Mouse (Mus musculus) layer of hippocampus, adult 11-12 months (tissue): Measurements from ENCODE around the gene Meaf6.
A peak's percentile ranks its signal among the peaks of the same experiment; 100 is the strongest.

Experiments used
- DNase-seq: peaks from one replicate; pipeline ENCODE4 v3.0.0; 2022; ENCODE audit warnings: low spot score

Meaf6 gene

GRCm38 (mm10) chr4:125144627-125145026 lies 59.7 kb downstream of the Meaf6 start:
- DNase-seq = no peak

GRCm38 (mm10) chr4:125145213-125145612 lies 60.3 kb downstream of the Meaf6 start:
- peak; percentile 53 for DNase-seq

DNA sequence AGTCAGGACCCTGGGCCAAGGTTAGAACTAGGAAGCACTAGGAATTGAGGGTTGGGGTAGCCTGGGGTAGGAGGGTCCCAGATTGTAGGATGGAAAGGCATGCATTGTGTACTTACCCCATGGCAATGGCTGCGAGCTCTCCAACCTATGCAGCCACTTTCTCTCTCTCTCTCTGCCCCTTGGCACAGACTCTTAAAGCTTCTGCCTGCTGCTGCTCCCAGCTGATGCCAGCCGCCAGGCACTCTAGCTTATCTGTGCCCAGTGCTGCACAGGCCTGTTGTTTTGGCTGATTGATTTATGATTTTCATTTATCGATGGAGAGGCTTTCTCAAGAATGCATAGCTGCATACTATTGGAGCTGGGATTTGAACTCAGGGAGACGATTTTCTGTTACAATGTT lies 63.0 kb downstream of the Meaf6 start:
- DNase-seq = no peak

DNA sequence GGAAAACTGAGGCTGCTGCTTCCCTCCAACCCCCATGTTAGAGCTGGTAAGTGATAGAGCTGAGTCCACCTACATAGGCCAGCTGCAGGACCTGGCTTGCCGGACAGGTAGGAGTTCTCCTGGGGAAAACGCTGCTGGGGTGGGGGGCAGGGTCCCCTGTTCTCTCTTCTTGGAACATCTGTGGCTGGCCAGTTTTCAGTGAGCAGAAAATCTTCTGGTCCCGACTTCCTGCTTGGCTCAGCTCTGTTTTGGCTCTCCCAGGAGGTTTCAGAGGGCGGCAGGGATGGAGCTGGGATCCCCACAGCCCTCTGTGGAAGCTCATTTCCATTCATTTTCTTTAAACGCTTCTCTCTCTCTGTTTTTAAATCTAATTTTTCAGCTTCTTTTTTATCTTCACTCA lies 64.5 kb downstream of the Meaf6 start:
- DNase-seq = no peak

DNA sequence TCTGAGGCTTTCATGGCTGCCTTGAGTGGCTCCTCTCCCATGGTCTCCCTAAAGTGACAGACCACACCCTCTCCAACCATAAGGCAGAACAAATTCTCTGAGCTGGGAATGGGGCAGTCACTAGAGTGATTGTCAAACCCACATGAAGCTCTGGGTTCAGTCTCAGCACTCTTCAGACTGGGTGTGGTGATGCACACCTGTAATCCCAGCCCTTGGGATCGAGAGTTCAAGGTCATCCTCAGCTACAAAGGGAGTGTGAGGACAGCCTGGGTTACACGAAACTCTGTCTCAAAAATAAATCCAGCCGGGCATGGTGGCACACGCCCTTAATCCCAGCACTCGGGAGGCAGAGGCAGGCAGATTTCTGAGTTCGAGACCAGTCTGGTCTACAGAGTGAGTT lies 67.5 kb downstream of the Meaf6 start:
- DNase-seq = no peak

- no peak for DNase-seq
Observed at GRCm38 (mm10) chr4:125153659-125154241, 68.8 kb downstream of the Meaf6 start.

DNA sequence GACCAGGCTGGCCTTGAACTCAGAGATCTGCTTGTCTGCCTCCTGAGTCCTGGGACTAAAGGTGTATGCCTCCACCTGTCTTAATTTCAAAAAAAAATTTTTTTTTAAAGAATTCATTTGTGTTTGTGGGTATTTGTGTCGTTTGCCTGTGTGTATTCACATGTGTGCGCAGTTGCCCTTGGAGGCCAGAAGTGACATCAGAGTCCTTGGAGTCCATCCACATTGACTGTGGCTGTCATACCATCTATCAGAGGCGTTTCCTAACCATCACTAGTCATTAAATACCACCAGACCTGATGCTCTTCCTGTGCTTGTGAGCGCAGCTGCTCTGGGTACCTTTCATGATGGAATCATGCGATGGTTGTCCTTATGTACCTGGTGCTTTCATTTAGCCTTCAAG lies 70.7 kb downstream of the Meaf6 start:
- no peak for DNase-seq

- no peak for DNase-seq
Observed at GRCm38 (mm10) chr4:125157322-125157721, 72.4 kb downstream of the Meaf6 start.

- no peak for DNase-seq
Observed at GRCm38 (mm10) chr4:125158081-125158480, 73.1 kb downstream of the Meaf6 start.

- no peak for DNase-seq
Observed at GRCm38 (mm10) chr4:125158581-125159317, 73.8 kb downstream of the Meaf6 start.

DNA sequence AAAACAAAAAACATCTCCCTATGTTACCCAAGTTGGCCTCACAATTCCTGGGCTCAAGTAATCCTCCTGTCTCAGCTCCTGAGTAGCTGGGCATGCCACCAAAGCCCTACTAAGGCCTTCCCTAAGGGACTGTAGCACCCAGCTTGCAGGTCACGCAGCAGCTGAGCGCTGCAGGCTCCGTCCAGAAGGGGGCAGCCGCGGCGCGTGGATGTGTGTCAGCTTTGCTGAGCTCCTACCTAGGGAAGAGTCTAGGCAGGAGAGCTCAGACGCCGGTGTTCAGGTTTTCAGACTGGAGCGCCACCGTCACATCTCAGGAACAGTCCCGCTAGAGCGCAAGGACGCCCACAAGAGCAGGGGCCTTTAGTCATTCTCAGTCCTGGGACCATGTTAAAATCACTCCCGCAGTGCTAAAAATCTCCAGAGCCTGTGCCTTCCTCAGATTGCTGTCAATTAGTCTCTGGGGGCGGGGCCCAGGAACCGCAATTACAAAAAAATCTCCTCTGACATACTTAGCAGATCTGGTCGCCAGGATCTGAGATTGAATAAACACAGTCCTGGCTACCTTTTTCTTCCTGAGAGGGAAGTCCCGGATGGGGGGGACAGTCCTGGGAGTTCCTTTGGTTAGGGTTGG lies 75.5 kb downstream of the Meaf6 start:
- peak; percentile 92 for DNase-seq

GRCm38 (mm10) chr4:125160951-125161331 lies 76.0 kb downstream of the Meaf6 start:
- no peak for DNase-seq

GRCm38 (mm10) chr4:125161392-125161791 lies 76.5 kb downstream of the Meaf6 start:
- no peak for DNase-seq

- DNase-seq = no peak
Observed at GRCm38 (mm10) chr4:125162701-125163100, 77.8 kb downstream of the Meaf6 start.
